Mouse (Mus musculus): ENCODE measurements around the gene Ndufs1. TPM values are rescaled to one million over a fixed set of nuclear protein-coding genes. Genes with fewer than 3 reads are reported as not detected.
A peak's percentile ranks its signal among the peaks of the same experiment; 100 is the strongest.
"Not testable (repeated sequence)": the region's sequence is repeated elsewhere in the genome, so short reads cannot be mapped to it uniquely, and the experiment has no call there.

Ndufs1 gene
- polyA plus RNA-seq, 1 experiment from 2014 or later: 184 TPM

GRCm38 (mm10) chr1:63180122-63180521 is 3.5 kb upstream of the Ndufs1 start:
- no peak overlapping the region for H3K4me3 ChIP-seq (ENCODE audit: low read depth, low read length)
- no peak for DNase-seq (ENCODE audit: low spot score)
- H3K27me3 ChIP-seq (replicated peaks; ENCODE audit: control insufficient read depth, insufficient read depth, low read length): no peaks in the 10 kb centered on the region
- H3K27ac ChIP-seq (ENCODE audit: low read depth, low read length): no peak overlapping the region
- peaks cover 17% of the 10 kb centered on the region for H3K36me3 ChIP-seq (ENCODE audit: control insufficient read depth, insufficient read depth, low read length)
- ATAC-seq (replicated peaks; ENCODE audit: low FRiP score): no peak
- no peaks in the 10 kb centered on the region for H3K9me3 ChIP-seq (ENCODE audit: control insufficient read depth, low read length)
- no peak overlapping the region for H3K4me2 ChIP-seq
- 87% methylated on average over 4 of the region's 4 CpGs for WGBS
- H3K9ac ChIP-seq (ENCODE audit: low read depth, low read length): no peak overlapping the region
- peaks cover 11% of the 10 kb centered on the region; the same call in 1 of the 2 replicates for H3K4me1 ChIP-seq (replicated peaks; ENCODE audit: control insufficient read depth, insufficient read depth, low read length)

- no peak for ATAC-seq (replicated peaks; ENCODE audit: low FRiP score)
- 62% methylated on average over 3 of the region's 3 CpGs for WGBS
- H3K27ac ChIP-seq (ENCODE audit: low read depth, low read length): no peak overlapping the region
These were observed 1.7 kb upstream of the Ndufs1 start for GRCm38 (mm10) chr1:63178308-63178707.

GRCm38 (mm10) chr1:63176259-63176603 is 402 bp downstream of the Ndufs1 start:
- H3K9ac ChIP-seq (ENCODE audit: low read depth, low read length): peak overlapping the region; percentile 96
- peaks cover 24% of the 10 kb centered on the region for H3K36me3 ChIP-seq (ENCODE audit: control insufficient read depth, insufficient read depth, low read length)
- ATAC-seq (replicated peaks; ENCODE audit: low FRiP score) (peak; percentile 16), DNase-seq (ENCODE audit: low spot score) (no peak)
- no peaks in the 10 kb centered on the region for H3K27me3 ChIP-seq (replicated peaks; ENCODE audit: control insufficient read depth, insufficient read depth, low read length)
- H3K9me3 ChIP-seq (ENCODE audit: control insufficient read depth, low read length): no peaks in the 10 kb centered on the region
- 0% methylated on average over 14 of the region's 14 CpGs for WGBS
- peak overlapping the region; percentile 92 for H3K4me3 ChIP-seq (ENCODE audit: low read depth, low read length)
- peaks cover 14% of the 10 kb centered on the region; the same call in 1 of the 2 replicates for H3K4me1 ChIP-seq (replicated peaks; ENCODE audit: control insufficient read depth, insufficient read depth, low read length)
- H3K4me2 ChIP-seq: peak overlapping the region; percentile 72
- peak overlapping the region; percentile 80 for H3K27ac ChIP-seq (ENCODE audit: low read depth, low read length)

More at GRCm38 (mm10) chr1:63178308-63178707, 1.7 kb upstream of the Ndufs1 start:
- Histone ChIP-seq H3K36me3 (ENCODE audit: control insufficient read depth, insufficient read depth, low read length) (peaks cover 17% of the 10 kb centered on the region), H3K4me3 (ENCODE audit: low read depth, low read length) (peak overlapping the region; percentile 92), H3K9ac (ENCODE audit: low read depth, low read length) (peak overlapping the region; percentile 96), H3K27me3 (replicated peaks; ENCODE audit: control insufficient read depth, insufficient read depth, low read length) (no peaks in the 10 kb centered on the region), H3K4me1 (replicated peaks; ENCODE audit: control insufficient read depth, insufficient read depth, low read length) (peaks cover 14% of the 10 kb centered on the region; the same call in 1 of the 2 replicates), H3K9me3 (ENCODE audit: control insufficient read depth, low read length) (no peaks in the 10 kb centered on the region), H3K4me2 (peak overlapping the region; percentile 83)
- no peak for DNase-seq (ENCODE audit: low spot score)

GRCm38 (mm10) chr1:63175853-63176252 is 780 bp downstream of the Ndufs1 start:
- Histone ChIP-seq H3K4me2 (peak overlapping the region; percentile 72), H3K4me1 (replicated peaks; ENCODE audit: control insufficient read depth, insufficient read depth, low read length) (peaks cover 14% of the 10 kb centered on the region; the same call in 1 of the 2 replicates), H3K9me3 (ENCODE audit: control insufficient read depth, low read length) (no peaks in the 10 kb centered on the region), H3K27me3 (replicated peaks; ENCODE audit: control insufficient read depth, insufficient read depth, low read length) (no peaks in the 10 kb centered on the region), H3K4me3 (ENCODE audit: low read depth, low read length) (peak overlapping the region; percentile 92), H3K9ac (ENCODE audit: low read depth, low read length) (peak overlapping the region; percentile 96), H3K27ac (ENCODE audit: low read depth, low read length) (peak overlapping the region; percentile 80; the same call in 1 of the 2 replicates), H3K36me3 (ENCODE audit: control insufficient read depth, insufficient read depth, low read length) (peaks cover 27% of the 10 kb centered on the region)
- no peak for DNase-seq (ENCODE audit: low spot score)
- 7% methylated on average over 11 of the region's 11 CpGs for WGBS
- no peak for ATAC-seq (replicated peaks; ENCODE audit: low FRiP score)

GRCm38 (mm10) chr1:63168638-63169037 is 8.0 kb downstream of the Ndufs1 start:
- H3K9ac ChIP-seq (ENCODE audit: low read depth, low read length): no peak overlapping the region
- no peaks in the 10 kb centered on the region for H3K9me3 ChIP-seq (ENCODE audit: control insufficient read depth, low read length)
- no peak overlapping the region for H3K27ac ChIP-seq (ENCODE audit: low read depth, low read length)
- no peaks in the 10 kb centered on the region for H3K4me1 ChIP-seq (replicated peaks; ENCODE audit: control insufficient read depth, insufficient read depth, low read length)
- no peak; the same call in 1 of the 2 replicates for ATAC-seq (replicated peaks; ENCODE audit: low FRiP score)
- DNase-seq (ENCODE audit: low spot score): no peak
- H3K36me3 ChIP-seq (ENCODE audit: control insufficient read depth, insufficient read depth, low read length): peaks cover 26% of the 10 kb centered on the region; the same call in 1 of the 2 replicates
- H3K27me3 ChIP-seq (replicated peaks; ENCODE audit: control insufficient read depth, insufficient read depth, low read length): no peaks in the 10 kb centered on the region
- H3K4me2 ChIP-seq: no peak overlapping the region
- no peak overlapping the region for H3K4me3 ChIP-seq (ENCODE audit: low read depth, low read length)
- WGBS: 61% methylated on average over 2 of the region's 2 CpGs

- 91% methylated on average over 13 of the region's 13 CpGs for WGBS
- Histone ChIP-seq H3K4me1 (replicated peaks; ENCODE audit: control insufficient read depth, insufficient read depth, low read length) (no peaks in the 10 kb centered on the region), H3K27me3 (replicated peaks; ENCODE audit: control insufficient read depth, insufficient read depth, low read length) (no peaks in the 10 kb centered on the region), H3K9me3 (ENCODE audit: control insufficient read depth, low read length) (no peaks in the 10 kb centered on the region), H3K4me2 (no peak overlapping the region), H3K9ac (ENCODE audit: low read depth, low read length) (no peak overlapping the region), H3K27ac (ENCODE audit: low read depth, low read length) (no peak overlapping the region), H3K4me3 (ENCODE audit: low read depth, low read length) (no peak overlapping the region), H3K36me3 (ENCODE audit: control insufficient read depth, insufficient read depth, low read length) (peaks cover 18% of the 10 kb centered on the region; the same call in 1 of the 2 replicates)
- no peak for ATAC-seq (replicated peaks; ENCODE audit: low FRiP score)
- DNase-seq (ENCODE audit: low spot score): no peak
These were observed 36.4 kb downstream of the Ndufs1 start for GRCm38 (mm10) chr1:63140231-63140630.

GRCm38 (mm10) chr1:63138586-63138985 is 38.0 kb downstream of the Ndufs1 start:
- H3K27ac ChIP-seq (ENCODE audit: low read depth, low read length); H3K9ac ChIP-seq (ENCODE audit: low read depth, low read length); H3K4me3 ChIP-seq (ENCODE audit: low read depth, low read length); H3K4me2 ChIP-seq; H3K36me3 ChIP-seq (ENCODE audit: control insufficient read depth, insufficient read depth, low read length); H3K27me3 ChIP-seq (replicated peaks; ENCODE audit: control insufficient read depth, insufficient read depth, low read length); H3K4me1 ChIP-seq (replicated peaks; ENCODE audit: control insufficient read depth, insufficient read depth, low read length); DNase-seq (ENCODE audit: low spot score); H3K9me3 ChIP-seq (ENCODE audit: control insufficient read depth, low read length); ATAC-seq (replicated peaks; ENCODE audit: low FRiP score): not testable (repeated sequence)
- WGBS: 78% methylated on average over 1 of the region's 1 CpGs

GRCm38 (mm10) chr1:63137971-63138370 is 38.7 kb downstream of the Ndufs1 start:
- Histone ChIP-seq H3K36me3 (ENCODE audit: control insufficient read depth, insufficient read depth, low read length) (peaks cover 8% of the 10 kb centered on the region; the same call in 1 of the 2 replicates), H3K4me2 (no peak overlapping the region), H3K27me3 (replicated peaks; ENCODE audit: control insufficient read depth, insufficient read depth, low read length) (no peaks in the 10 kb centered on the region), H3K4me1 (replicated peaks; ENCODE audit: control insufficient read depth, insufficient read depth, low read length) (no peaks in the 10 kb centered on the region), H3K27ac (ENCODE audit: low read depth, low read length) (no peak overlapping the region), H3K9ac (ENCODE audit: low read depth, low read length) (no peak overlapping the region), H3K4me3 (ENCODE audit: low read depth, low read length) (no peak overlapping the region), H3K9me3 (ENCODE audit: control insufficient read depth, low read length) (no peaks in the 10 kb centered on the region)
- DNase-seq (ENCODE audit: low spot score): no peak
- ATAC-seq (replicated peaks; ENCODE audit: low FRiP score): no peak
- 74% methylated on average over 2 of the region's 2 CpGs for WGBS

- Histone ChIP-seq H3K9ac (ENCODE audit: low read depth, low read length) (no peak overlapping the region), H3K27me3 (replicated peaks; ENCODE audit: control insufficient read depth, insufficient read depth, low read length) (no peaks in the 10 kb centered on the region), H3K4me3 (ENCODE audit: low read depth, low read length) (no peak overlapping the region), H3K27ac (ENCODE audit: low read depth, low read length) (no peak overlapping the region), H3K4me1 (replicated peaks; ENCODE audit: control insufficient read depth, insufficient read depth, low read length) (peaks cover 9% of the 10 kb centered on the region), H3K4me2 (no peak overlapping the region), H3K36me3 (ENCODE audit: control insufficient read depth, insufficient read depth, low read length) (peaks cover 3% of the 10 kb centered on the region; the same call in 1 of the 2 replicates), H3K9me3 (ENCODE audit: control insufficient read depth, low read length) (no peaks in the 10 kb centered on the region)
- WGBS: 79% methylated on average over 3 of the region's 3 CpGs
- ATAC-seq (replicated peaks; ENCODE audit: low FRiP score): no peak
- no peak for DNase-seq (ENCODE audit: low spot score)
These were observed 42.1 kb downstream of the Ndufs1 start for GRCm38 (mm10) chr1:63134530-63134929.
